Mouse (Mus musculus) urinary bladder, adult 2 months (tissue): ENCODE measurements around the gene Sema3b. TPM values are rescaled to one million over a fixed set of nuclear protein-coding genes. Genes with fewer than 3 reads are reported as not detected.

Experiments
- DNase-seq: peaks from one replicate; pipeline ENCODE4 v3.0.0; 2022; ENCODE audit warnings: low spot score
- polyA plus RNA-seq: library from polyadenylated mRNA; depleted of rRNA; stranded (reverse); fragments of >200 nt; gene quantifications from 2 replicates; pipeline ENCODE4 v1.2.3, GENCODE M21; 2012

Gene Sema3b
- polyA plus RNA-seq, 1 experiment = 71.0 TPM

GRCm38 (mm10) chr9:107612945-107613569 lies 4.0 kb upstream of the Sema3b start:
- no peak for DNase-seq

- DNase-seq = peak; percentile 98
Measured at GRCm38 (mm10) chr9:107612191-107612944, 3.3 kb upstream of the Sema3b start.

- DNase-seq = no peak
Measured at GRCm38 (mm10) chr9:107611456-107612190, 2.6 kb upstream of the Sema3b start.

- no peak for DNase-seq
Measured at GRCm38 (mm10) chr9:107609433-107609830, 403 bp upstream of the Sema3b start.

GRCm38 (mm10) chr9:107607653-107608245 lies 1.3 kb downstream of the Sema3b start:
- DNase-seq = no peak

- no peak for DNase-seq
Measured at GRCm38 (mm10) chr9:107607036-107607435, 2.0 kb downstream of the Sema3b start.

- no peak for DNase-seq
Measured at GRCm38 (mm10) chr9:107606591-107606990, 2.4 kb downstream of the Sema3b start.

GRCm38 (mm10) chr9:107605041-107605661 lies 3.9 kb downstream of the Sema3b start:
- DNase-seq = no peak

GRCm38 (mm10) chr9:107603251-107603650 lies 5.8 kb downstream of the Sema3b start:
- no peak for DNase-seq

GRCm38 (mm10) chr9:107602068-107602648 lies 6.9 kb downstream of the Sema3b start:
- peak; percentile 89 for DNase-seq

- DNase-seq = no peak
Measured at GRCm38 (mm10) chr9:107601275-107601674, 7.8 kb downstream of the Sema3b start.

- DNase-seq = no peak
Measured at GRCm38 (mm10) chr9:107600745-107601144, 8.3 kb downstream of the Sema3b start.

GRCm38 (mm10) chr9:107599842-107600241 lies 9.2 kb downstream of the Sema3b start:
- no peak for DNase-seq

GRCm38 (mm10) chr9:107599433-107599832 lies 9.6 kb downstream of the Sema3b start:
- DNase-seq = no peak

- DNase-seq = no peak
Measured at GRCm38 (mm10) chr9:107598385-107598784, 10.6 kb downstream of the Sema3b start.

- no peak for DNase-seq
Measured at GRCm38 (mm10) chr9:107596619-107597569, 12.1 kb downstream of the Sema3b start.

- DNase-seq = no peak
Measured at GRCm38 (mm10) chr9:107594281-107595062, 14.6 kb downstream of the Sema3b start.

- DNase-seq = no peak
Measured at GRCm38 (mm10) chr9:107593101-107593976, 15.7 kb downstream of the Sema3b start.

- no peak for DNase-seq
Measured at GRCm38 (mm10) chr9:107590773-107591060, 18.3 kb downstream of the Sema3b start.
